Mouse (Mus musculus): ENCODE data around the gene Cyb5b.

Cyb5b gene

DNA sequence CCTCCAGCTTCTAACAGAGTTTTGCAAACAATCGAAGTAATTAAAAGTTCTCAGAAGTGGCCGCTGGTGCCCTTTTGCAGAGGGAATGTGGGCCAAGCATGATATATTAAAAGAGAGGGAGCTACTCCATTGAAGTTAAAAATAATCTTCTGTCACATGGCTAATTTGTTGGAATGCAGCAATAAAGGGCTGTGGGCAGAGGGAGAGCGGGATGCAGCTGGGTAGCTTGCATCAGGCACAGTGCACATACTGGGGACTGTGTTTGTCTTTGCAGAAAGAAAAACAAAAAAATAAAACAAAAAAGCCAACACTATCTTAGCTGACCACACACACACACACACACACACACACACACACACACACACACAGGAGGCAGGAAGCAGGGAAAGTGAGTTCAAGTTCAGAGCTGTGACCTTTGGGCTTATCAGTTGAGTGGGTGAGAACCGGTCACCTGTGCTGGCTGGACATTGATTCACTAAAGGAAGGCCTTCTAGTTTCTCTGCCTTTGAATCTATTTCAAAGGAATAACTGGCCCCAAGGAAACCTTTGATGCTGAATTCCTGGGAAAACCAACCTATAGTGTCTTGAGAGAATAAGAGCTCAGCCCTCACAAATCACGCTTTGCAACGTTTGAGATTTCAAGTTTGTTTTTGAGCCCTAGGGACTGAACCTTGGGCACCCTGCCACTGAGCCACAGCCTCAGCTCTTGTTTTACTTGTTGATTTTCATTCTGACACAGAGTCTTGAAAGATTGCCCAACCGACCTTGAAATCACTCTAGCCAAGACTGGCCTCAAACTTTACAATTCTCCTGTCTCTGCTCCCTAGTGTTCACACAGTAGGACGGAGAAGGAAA is 21.0 kb upstream of the Cyb5b start:
- in situ Hi-C loops (cut with MseI, MboI) = no loop called here

DNA sequence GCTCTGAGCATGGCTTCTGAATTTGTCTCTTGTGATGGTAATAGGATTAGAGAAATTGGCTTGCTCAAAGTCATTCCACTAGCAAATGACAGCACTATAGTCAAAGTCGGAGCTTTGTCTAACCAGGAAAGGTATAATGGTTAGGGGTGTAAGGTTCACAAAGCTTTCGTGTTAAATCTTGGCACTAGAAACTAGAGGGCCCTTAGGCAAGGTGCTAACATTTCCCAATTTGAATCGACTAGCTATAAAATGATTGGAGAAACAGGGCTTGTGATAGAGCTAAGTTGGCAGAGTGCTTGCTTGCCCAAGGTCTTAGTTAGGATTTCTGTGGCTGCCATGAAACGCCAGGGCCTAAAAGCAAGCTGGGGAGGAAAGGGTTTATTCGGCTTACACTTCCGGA is 20.4 kb upstream of the Cyb5b start:
- in situ Hi-C loops (cut with MseI, MboI) = no loop called here

DNA sequence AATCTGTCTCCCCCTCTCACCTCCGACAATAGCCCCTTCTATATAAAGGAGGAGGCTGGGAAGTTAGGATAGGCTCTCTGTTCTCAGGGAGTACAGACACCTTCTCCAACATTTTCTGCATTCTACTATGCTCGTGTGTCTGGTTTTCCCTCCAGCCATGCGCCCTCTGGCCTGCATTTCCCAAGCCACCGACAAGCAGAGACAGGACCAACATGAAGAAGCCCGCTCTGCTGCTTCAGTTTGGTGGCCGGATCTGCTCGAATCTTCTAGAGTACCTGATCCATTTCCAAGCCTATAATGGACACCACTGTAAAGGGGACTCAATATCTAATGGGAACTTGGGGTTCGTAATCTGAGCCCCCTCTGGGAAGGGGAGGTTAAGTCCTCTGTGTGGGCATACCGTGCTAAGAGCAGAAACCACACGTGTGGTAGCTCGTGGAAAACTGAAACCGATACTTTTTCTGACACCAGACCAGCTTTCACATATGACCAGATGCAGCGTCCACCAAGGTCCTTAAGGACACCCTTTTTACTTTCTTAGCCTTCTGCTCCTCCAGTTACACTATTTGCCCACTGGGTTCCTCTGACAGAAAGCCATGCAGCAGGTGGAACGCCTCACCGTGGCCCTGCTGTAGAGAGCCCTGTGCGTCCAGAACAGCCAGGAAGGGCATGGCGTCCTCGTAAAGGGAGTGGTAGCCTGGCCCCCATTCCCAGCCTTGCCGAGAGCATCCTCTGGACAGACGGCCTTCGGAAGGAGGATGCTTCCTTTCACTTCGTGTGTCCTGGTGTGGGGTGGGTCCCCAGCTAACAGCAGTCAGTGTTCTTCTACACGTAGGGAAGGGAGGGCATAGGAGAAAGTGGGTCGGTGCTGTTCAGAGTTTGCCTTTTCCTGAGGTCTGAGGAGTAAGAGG is 17.6 kb upstream of the Cyb5b start:
- in situ Hi-C loops (cut with MseI, MboI) = no loop called here

GRCm38 (mm10) chr8:107133881-107134280 is 16.6 kb upstream of the Cyb5b start:
- in situ Hi-C loops (cut with MseI, MboI) = no loop called here

DNA sequence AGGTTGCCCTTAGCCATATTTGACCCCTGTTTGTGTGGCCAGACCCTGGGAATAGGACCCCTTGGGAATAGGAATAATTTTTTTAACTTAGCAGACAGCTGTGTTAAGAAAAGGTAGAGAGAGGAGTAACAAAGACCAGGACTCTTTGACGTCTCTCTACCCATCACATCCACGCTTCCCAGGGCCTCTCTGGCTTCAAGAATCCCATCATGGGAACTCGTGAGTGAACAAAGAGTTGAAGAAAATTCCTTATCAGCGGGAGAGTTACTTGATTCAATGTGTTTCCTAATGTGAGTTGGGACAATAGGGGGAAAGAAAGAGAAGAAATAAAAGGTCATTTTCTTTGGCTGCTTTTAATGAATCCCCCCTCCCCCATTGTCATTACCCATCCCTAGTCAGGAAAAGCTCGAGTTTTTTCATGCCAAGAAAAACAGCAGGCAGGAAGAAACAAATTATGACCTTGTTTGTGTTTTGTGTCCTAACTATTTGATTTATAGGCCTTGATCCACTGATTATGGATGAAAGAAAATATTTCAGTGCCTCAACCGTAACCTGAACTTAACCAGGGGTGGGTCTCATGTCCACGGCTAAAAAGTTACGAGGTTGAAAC is 14.3 kb upstream of the Cyb5b start:
- in situ Hi-C loops (cut with MseI, MboI) = no loop called here

- in situ Hi-C loops (cut with MseI, MboI) = no loop called here
Observed at GRCm38 (mm10) chr8:107137591-107137990, 12.8 kb upstream of the Cyb5b start.

DNA sequence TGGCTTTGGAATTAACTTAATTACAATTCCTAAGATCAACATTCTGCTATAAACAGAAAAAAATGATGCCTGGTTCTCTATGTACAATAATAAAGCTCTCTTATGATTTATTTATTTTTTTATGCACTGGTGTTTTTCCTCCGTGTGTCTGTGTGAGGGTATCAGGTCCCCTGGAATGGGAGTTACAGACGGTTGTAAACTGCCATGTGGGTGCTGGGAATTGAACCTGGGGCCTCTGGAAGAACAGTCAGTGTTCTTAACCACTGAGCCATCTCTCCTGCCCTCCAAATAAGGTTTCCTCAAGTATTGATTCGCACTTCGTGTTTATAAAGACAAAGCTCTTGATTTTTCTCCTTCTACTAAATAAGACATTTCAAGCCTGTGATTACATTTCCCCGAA is 12.1 kb upstream of the Cyb5b start:
- in situ Hi-C loops (cut with MseI, MboI) = no loop called here

- in situ Hi-C loops (cut with MseI, MboI) = no loop called here
Observed at GRCm38 (mm10) chr8:107139704-107140470, 10.6 kb upstream of the Cyb5b start.

- in situ Hi-C loops (cut with MseI, MboI) = no loop called here
Observed at GRCm38 (mm10) chr8:107142539-107142938, 7.9 kb upstream of the Cyb5b start.

GRCm38 (mm10) chr8:107143501-107143900 is 6.9 kb upstream of the Cyb5b start:
- in situ Hi-C loops (cut with MseI, MboI) = no loop called here

DNA sequence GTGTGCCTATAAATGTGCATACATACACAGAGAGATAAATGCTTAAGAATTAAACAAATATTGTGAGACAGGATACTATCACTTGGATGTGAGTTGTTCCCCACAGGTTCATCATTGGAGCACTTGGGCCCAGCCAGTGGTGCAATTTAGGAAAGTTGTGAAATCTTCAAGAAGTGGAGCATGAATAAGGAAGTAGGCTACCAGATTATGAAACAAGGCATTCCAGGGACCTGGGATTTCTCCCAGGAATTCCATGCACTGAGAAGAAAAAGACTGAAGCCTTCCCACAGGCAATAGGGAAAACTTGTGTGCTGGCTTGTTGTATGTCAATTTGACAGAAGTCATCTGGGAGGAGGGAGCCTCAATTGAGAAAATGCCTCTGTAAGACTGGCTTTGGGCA is 4.3 kb upstream of the Cyb5b start:
- in situ Hi-C loops (cut with MseI, MboI) = no loop called here

GRCm38 (mm10) chr8:107148802-107149201 is 1.6 kb upstream of the Cyb5b start:
- in situ Hi-C loops (cut with MseI, MboI) = no loop called here

- in situ Hi-C loops (cut with MseI, MboI) = no loop called here
Observed at GRCm38 (mm10) chr8:107150057-107150403, 410 bp upstream of the Cyb5b start.

DNA sequence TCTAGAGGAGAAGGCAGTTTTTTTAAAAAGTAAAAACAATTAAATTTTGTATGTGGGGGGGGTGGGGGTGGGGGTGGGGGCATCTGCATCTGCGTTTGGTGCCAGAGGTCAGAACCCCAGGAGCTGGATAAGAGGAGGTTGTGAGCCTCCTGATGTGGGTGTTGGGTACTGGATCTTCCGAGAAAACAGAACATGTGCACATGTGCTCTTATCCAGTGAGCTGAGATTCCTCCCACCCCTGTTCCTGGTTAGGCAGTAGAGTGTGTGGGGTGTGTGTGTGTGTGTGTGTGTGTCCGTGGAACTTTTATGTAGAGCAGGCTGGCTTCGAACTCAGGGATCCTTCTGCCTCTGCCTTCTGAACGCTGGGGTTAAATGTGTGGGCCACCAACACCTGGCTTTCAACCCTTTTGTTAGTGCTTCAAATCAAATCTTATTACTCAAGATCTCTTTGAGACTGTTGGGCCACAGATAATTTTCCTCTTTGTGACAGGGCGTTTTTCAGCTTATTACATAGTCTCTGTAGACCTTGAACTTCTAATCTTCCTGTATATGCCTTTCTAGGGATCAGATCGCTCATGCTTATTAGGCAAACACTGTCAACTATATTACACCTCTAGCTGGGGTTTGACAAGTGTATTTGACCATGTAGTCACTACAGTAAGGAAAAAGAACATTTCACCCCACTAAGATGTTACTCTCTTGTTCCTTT is 926 bp downstream of the Cyb5b start:
- in situ Hi-C loops (cut with MseI, MboI) = no loop called here

DNA sequence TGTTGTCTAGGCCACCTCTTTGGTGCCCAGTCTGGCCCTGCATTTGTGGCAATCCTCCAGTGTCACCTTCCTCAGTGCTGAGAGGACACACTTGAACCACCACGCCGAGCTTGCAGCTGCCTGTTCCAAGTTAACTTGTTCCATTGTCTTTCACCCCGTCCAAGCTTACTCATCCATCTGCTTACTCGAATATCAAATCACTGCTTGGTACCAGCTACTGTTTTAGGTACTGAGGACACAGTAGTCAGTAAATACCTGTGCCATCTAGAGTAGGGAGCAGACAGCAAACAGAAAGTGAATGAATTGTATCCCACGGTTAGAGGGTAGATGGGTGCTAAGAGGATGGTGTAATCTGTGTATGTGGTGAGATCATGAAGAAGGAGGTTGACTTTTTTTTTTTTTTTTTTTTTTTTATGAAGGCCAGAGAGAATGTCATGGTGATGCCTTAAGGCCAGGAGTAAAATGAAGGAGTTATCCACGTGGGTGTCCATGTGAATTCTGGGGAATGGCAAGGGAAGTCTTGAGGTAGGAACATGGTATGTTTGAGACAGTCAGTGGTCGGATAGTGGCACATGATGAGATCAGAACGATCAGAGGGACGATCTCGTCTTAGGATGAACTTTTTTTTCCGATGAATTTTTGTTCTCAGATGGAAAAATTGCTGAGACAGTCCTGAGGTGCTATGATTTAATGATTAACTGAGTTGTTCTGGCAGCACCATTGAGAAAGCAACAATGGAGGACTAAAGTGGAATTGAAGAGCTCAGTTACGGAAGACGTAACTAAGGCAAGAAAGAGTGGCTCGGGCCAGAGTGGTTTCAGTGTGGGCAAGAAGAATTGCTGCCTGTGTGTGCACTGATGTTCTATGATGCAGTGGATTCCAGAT is 3.1 kb downstream of the Cyb5b start:
- in situ Hi-C loops (cut with MseI, MboI) = no loop called here

DNA sequence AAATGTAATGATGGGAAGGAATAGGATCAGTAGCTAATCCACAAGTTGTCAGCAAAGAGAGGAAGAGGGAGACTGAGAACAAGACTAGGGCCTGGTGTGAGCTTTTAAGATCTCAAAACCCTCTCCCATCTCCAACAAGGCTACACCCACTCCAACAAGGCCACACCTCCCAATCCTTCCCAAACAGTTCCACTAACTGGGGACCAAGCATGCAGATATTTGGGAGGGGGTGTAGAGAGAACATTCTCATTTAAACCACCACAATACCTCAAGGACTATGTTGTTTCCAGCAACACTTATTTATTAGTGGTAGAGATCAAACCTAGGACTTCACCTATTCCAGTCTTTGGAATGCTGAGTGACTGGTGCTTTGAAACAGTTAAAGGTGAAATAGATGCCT is 6.4 kb downstream of the Cyb5b start:
- in situ Hi-C loops (cut with MseI, MboI) = no loop called here

- in situ Hi-C loops (cut with MseI, MboI) = no loop called here
Observed at GRCm38 (mm10) chr8:107157836-107158235, 7.4 kb downstream of the Cyb5b start.

GRCm38 (mm10) chr8:107158890-107159289 is 8.4 kb downstream of the Cyb5b start:
- in situ Hi-C loops (cut with MseI, MboI) = no loop called here

DNA sequence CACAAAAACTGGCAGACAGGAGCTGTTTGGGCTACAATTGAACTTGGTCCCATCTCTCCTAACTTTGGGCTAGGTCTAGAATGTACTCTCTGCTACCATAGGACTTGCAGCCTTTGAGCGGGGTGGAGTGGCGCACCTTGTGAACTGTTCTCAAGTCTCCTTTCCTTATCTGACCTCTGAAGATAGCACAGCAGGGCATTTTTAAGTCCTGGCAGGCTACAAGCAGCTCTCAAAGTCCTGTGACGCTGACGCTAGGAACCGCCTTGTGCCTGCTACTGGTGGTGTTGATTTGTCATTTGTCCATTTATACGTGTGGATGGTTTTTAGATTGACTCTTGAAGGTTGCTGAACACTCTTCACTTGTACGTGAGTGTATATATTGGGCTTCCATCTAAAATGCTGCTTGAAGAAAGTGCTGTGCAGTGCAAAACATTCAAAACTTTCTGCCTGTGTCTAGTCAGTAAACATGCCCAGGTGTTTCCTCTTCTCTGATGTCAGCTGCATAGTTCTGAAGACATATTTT is 13.9 kb downstream of the Cyb5b start:
- in situ Hi-C loops (cut with MseI, MboI) = no loop called here

GRCm38 (mm10) chr8:107165745-107166144 is 15.3 kb downstream of the Cyb5b start:
- in situ Hi-C loops (cut with MseI, MboI) = no loop called here
